Mouse (Mus musculus) testis, postnatal 14 days (tissue): ENCODE data around the gene Pex10.

Source experiments
- DNase-seq: peaks from one replicate; pipeline ENCODE4 v3.0.0; 2021; ENCODE audit warnings: low spot score

Gene Pex10

DNA sequence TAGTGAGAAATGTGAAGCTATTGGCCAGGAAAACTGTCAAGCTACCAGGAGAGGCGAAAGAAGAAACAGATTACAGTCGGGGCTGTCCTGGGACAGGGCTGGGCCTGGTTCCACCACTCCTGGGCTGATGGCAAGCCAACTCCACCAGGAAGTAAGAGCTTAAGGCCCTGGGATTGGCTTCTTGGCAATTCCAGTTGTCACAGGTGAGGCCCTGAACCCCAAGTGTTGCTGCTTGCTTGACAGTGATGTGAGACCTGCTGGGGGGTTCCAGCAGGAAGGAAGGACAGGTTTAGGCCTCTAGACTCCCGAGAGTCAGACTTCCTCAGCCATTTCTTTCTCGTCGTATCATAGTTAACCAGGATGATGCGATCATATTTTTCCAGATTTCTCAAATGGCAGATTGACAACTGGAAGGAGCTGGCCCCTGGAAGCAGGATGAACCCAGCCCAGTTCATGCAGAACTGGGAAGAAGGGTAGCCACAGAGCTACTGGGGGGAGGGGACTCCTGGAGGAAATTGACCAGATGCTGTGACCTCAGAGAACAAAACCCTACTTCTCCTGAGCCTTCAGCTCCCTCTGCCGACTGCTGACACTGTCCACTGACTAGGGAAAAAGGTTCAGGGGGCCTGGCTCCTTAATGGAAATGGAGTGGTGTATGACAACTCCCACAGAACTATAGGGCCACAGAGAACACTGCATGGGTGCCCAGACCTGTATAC is 26.8 kb downstream of the Pex10 start:
- no peak for DNase-seq

DNA sequence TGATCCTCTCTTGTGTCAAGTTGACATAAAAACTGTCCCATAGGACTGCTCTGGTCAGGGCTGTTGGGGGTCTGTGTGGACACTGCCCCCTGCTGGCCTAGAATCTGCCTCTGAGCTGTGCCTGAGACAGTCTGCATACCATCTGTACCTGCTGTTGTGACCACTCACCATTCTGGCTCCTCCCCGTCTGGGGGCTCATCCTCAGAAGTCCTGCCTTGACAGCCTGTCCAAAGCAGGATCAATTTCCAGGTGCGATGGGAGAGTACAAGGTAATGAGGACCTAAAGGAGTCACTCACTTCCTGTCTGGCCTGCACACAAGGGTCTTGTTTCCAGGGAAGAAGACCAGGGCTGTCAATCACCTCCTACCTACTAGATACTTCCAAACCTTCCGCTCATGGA is 27.7 kb downstream of the Pex10 start:
- DNase-seq, result no peak

DNA sequence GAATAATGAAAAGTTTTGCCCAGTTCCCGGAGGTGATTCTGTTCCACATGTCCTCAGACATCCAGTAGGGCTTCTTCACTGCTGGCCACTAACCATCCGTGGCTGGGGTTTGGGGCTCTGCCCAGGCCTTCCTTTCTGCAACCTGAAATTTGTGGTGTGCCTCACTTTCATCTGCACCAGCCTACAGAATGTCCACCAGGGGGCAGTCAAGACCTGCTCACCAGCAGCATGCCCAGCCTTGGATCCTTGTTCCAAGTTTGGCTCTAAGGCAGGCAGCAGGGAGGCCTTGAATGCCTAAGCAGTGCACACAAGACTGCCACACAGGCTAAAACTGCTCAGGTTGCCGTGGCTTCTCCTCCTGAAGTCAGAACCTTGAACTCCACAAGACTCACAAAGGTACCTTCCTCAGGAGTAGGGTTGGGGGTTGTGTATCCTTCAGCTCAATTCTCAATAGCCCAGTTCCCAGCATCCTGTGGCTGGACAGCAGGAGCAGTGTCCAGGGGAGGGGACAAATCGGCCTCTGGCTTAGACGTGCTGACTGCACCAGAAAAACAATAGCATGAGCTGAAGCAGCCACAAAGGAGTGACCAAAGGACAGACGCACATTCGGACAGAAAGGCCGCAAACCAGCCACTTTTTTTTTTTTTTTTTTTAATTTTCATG is 28.6 kb downstream of the Pex10 start:
- DNase-seq, result peak; percentile 76

DNA sequence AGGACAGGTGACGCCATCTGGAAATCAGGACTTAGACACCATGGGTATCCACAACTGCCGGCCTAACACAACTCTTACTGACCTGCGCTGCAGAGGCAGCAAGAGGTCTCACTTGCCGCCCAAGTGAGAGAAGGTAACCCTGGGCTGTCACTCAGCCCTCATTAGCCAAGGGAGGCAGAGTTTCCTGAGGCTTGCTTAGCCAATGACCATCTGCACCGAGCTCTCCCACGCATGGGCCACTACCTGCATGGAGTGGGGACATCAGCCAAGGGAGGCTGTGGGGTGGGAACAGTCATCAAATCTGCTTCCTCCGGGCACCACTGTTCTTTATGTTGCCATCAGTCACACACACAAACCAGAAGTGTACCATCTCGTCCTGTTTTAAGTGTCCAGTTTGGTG is 29.2 kb downstream of the Pex10 start:
- no peak for DNase-seq

DNA sequence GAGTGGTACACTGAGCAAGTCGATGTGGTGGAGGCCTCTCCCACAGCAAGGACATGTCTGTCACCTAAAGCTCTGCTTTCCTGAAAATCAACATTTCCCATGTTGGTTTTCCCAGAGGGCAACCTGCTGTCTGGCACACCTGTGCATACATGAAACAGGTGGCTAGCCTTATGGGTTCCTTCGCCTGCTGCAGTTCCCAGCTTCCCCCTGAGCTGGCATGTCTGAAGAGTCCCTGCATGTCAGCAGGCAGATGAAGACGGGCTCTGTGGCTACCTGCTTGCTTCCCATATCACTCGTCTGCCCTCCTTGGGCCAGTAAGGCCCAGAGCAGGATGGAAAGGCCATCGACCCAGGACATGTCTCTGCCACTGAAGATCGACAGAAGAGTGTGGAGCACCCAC is 30.6 kb downstream of the Pex10 start:
- no peak for DNase-seq

DNA sequence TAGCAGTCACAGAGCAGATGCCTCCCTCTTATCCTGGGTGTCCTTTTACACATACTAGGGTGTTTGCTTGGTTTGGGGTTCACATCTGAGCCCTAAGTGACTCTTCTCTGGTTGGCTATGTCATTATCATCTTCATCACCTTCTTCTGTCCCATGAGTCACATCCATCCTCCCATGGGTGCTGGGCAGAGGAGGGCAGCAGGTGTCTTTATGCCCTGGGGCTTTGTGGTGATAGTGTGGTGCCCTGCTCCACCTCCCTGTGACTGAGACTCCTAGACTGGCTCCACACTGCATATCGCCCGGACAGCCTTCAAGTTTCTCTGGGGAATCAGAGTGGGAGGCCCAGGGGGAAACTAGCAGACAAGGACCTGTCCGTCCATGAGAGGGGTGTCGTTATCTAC is 31.8 kb downstream of the Pex10 start:
- no peak for DNase-seq

DNA sequence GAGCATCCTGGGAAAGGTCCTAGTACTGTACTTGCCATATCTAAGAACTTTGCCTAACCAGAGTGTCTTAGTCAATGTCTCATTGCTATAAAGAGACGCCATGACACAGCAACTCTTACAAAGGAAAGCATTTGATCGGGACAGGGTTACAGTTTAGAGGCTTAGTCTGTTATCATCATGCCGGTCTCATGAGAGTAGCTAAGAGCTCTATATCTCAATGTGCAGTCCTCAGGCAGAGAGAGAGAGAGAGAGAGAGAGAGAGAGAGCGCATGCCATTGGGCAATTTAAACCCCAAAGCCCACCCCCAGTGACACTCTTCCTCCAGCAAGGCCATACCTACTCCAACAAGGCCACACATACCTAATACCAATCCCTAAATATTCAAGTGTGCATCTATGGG is 41.1 kb downstream of the Pex10 start:
- no peak for DNase-seq

DNA sequence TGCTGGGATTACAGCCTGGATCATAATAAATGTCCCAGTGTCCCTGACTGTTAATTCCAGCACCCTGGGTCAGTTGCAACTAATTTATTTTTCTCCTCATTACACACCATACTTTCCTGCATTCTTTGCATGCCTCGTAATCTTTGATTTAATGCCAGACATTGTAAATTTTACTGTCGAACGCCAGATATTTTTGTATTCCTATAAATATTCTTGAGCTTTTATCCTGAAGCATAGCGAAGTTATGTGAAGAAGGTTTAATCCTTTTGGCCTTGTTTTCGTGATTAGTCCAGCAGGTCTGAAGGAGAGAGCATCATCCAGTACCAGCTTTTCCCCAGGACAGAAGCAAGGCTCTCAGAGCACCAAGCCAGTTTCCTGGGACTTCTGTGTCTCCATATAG is 42.7 kb downstream of the Pex10 start:
- DNase-seq, result no peak

DNA sequence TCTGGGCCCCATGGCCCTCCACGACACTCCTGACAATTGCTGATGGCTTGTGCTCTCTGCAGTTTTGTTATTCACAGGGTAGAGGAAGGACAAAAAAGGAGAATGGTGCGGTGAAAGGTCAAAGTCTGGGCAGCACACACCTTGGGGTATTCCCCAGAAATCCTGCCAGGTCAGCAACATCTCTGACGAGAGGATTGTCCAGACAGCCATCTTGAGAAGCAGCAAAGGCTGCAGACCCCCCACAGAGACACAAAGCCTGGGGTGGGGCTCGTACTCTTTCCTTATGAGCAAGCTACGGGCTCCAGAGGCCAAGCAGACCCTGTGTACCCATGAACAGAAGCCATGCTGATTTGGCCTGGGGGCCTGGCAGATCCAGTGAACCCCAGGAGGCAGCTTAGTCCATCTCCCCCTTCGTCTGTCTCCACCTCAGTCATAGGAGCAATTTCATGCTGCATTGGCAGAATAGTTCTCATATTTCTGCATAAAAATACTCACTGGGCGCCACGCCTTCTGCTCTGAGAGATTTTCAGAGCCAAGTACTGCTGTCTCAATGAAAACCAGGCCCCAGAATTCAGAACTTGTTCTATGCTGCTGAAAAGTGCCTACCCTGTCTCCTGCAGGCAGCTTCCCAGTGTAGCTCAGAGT is 47.1 kb downstream of the Pex10 start:
- no peak for DNase-seq

DNA sequence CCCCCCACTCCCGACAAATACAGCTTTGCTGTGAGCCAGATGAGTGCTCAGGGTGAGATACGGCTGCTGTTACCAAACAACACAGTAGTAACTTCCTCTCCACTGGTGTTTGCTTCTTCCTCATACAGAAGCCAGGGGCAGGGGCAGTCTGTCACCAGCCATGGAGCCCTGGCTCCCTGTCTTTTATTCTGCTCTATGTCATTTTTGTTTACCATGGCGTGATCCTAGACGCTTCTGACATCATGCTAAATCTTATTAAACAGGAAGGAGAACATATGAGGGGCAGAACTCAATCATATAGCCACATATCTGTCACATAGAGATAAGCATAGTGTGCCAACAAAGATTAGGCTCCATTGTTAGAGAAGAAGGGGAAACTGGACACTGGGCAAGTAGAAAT is 49.8 kb downstream of the Pex10 start:
- DNase-seq, result no peak

DNA sequence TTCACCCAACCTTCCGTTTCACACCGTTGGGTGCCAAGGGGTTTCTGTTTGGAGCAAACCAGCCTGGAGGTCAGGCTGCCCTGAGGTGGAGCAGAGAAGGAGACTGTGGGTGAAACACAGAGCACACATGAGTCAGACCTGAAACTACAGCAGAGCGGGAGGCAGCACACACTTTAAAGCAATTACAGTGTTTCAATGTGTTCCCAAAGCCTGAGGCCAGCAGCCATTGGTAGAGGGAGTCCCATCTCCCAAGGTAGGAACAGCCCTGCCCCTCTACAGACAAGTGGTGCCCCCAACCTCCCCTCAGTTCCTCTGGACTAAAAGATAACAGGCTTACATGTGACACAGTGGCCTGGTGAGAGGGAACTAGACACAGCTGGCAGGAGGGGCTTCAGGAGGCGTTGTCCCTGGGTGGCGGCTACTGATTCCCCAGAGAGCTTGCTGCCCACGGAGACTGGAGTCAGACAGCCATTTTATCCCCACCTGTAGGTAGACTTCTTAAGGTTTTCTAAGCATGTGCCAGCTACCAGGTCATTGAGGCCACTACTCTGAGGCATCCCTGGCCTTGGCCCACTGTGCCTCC is 50.7 kb downstream of the Pex10 start:
- no peak for DNase-seq

DNA sequence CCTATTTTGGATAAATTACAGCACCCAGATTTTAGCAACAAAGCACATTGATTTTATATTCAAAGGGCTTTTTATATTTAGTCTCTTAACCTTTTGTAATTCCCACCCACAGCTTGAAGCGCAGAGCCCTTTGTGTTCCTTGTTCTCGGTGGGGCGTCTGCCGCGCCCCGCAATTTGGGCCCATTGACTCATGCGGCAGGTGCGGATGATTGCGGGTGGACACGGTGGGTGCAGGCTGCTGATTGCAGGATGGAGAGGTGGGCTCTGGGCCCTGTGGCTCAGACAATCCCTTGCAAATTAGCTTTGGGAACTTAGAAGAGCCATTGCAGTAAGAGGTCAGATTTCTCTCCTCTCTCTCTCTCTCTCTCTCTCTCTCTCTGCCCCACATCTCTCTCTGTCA is 51.5 kb downstream of the Pex10 start:
- no peak for DNase-seq

DNA sequence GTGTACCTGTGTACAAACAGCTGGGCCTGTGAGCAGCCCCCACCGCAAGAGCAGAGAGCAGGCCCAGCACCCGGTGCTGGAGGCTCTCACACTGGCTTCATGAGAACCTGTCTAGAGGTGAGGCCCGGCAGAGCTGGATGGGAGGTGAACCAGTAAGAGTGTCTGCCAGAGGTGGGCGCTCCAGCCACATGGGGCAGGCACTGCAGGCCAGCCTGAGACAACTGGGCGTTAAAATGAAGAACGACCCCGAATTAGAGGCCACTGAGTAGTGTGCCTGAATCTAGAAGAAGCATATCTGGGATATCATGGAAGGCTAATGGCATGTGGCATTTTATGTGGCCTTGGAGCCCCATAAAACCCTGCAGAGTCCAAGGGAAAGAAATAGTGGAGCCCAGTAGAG is 53.2 kb downstream of the Pex10 start:
- DNase-seq, result no peak

DNA sequence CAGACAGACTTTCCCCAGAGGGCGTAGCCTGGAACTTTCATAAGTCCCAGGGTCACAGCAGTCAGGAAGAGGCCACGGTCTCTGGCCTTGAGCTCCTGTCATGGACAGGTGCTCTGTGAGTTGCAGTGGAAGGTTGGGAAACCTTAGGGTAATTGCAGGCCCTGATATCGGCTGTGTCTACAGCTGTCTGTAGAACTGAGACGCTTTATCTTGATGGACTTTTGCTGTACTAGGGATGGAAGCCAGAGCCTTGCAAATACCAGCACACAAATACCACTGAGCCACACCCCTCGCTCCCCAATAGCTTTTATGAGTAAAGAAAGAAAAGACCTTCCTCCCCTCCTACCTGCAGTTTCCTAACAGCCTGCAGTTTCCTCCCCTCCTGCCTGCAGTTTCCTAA is 53.8 kb downstream of the Pex10 start:
- DNase-seq, result no peak

DNA sequence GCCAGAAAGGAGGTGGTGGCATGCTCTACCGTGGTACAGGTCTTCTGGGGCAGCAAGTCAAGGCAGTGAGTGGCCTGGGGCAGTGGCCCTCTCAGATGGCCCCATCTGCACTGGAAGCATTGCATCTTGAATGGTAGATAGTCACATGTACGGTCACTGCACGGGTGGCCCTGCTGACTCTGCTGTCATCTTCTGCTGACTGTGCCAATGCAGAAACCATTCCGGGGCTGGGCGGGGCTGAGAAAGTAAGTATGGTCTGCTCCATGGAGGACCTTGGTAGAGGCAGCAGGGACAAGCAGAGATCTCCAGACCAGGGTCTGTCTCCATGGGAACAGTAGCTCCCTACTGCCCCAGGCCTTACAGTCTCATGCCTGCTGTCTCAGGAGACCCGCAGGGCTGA is 54.4 kb downstream of the Pex10 start:
- DNase-seq, result no peak
